Mouse (Mus musculus) frontal cortex, adult 2 months (tissue): ENCODE results near the gene Anapc4. TPM values are rescaled to one million over a fixed set of nuclear protein-coding genes. Genes with fewer than 3 reads are reported as not detected.

Experiments
- DNase-seq, 2 experiments: peaks; one replicate each; pipeline ENCODE4 v3.0.0; 2022; ENCODE audit warnings: low spot score in 1 of 2; ENCODE audit errors: extremely low spot score in 1 of 2
- polyA plus RNA-seq: library from polyadenylated mRNA; depleted of rRNA; stranded (reverse); fragments of >200 nt; gene quantifications from 2 replicates; pipeline ENCODE4 v1.2.3, GENCODE M21; 2012

Gene Anapc4
- polyA plus RNA-seq, 1 experiment, result 118 TPM

DNA sequence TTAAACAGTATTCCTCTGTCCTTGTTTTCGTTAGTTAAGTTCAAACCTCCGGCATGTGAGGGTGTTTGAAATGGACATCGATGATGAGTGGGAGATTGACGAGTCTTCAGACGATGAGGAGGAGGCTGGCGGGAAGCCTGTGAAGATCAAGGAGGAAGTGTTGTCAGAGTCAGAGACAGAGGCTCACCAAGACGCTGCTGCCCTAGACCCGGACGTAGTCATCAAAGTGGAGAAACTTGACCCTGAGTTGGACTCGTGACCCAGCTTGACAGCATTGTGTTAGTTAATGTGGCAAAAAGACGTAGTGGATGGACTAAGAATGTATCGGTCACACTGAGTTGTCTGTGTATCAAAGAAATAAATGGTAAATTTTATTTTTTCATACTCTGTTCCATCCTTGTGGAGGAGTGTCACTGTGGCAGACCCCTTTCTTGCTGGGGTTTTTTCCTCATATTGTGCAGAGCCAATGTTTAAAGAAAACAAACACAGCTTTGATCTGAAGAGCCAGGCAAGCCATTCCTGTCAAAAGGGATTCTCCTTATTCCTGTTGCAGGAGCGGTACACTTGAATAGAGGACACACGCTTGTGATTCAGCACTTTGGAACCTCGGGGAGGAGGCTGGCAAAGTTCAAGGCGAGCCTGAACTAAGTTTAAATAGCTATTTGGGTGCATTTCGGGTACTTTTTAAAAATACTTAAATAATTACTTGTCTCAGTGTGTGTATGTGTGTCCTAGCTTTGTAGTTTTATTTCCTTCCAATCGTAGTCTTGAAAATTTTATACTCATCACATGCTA, 32.7 kb downstream of the Anapc4 start:
- no peak for DNase-seq

DNA sequence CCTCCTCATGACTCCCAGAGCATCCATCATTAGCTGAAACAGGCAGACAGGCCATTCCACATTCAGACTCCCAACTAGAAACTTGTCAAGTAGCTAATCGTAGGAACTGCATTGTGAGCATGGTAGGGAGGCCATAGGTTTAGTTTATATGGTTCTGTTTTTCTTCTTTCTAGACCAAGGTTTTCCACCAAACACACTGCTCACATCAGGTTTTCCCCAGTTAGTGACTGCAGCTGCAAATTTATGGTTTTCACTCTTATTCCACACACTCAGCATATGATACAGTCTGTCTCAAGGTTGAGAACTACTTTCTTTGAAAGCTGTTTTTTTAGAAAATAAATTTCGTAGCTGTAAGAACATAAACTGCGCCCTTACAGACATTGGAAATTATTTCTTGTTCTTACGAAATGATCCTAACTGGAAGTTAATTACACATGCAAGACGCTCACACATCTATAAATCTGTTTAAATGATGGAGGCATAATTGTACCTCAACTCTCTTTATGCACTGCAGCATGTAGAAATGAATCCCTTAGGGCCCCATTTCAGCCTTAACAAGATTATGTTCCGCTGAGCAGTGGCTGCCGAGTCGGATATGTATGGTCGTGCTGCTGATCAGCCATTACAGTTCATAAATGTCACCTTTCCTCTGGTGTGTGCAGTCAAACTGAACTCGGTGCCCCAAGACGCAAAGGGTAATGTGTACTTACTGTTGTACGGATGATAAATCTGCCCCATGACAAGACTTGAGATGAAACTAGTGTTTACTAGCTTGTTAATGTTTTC, 35.3 kb downstream of the Anapc4 start:
- DNase-seq, result no peak

DNA sequence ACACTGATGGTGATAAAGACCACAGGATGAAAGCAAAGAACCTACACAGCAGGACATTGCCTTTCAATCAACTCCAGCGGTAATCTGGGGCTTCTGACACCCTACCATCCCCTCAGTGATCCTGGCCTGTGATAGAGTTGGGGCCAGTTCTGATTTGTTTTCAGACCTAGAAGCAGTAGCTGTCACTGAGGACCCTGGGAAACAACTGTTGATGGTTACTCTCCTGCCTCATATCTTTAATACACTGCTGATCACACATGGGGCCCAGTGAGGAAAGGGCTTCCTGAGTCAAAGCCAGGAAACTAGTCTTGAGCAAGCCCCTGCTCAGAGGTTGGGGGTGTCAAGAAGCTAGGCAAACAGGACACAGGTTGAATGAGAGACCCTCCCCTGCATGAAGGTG, 37.6 kb downstream of the Anapc4 start:
- DNase-seq, result no peak

DNA sequence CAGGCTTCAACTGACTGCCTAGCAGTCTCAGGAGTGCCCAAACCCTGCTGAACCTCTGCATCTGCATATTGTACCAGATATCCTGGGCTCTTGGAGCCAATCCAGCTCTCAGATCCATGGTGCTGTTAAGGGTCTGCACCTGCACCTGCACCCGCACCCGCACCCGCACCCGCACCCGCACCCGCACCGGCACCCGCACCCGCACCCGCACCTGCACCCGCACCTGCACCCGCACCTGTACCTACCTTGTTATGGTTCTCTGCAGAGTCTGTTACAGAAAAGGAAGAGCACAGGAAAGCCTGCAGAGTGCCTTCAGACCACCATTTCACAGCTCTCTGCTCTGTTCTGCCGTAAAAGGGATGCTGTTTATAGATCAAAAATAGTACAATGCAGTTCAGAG, 38.2 kb downstream of the Anapc4 start:
- no peak for DNase-seq

DNA sequence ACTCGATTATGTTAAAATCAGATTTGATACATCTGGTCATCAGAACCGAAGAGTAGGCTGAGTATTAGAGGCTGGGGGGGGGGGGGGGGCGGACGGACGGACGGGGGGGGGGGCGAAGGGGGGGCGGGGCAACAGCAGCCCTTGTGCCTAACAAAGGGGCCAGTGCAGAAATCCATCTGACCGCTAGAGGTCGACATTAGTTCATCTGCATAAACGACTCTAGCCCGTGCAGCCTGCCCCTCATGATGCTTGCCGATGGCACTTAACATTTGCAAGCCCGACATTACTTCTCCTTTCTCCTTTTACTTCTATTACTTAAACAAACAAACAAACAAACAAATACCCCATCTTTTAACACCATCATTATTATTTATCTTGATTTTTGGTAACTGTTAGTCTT, 45.0 kb downstream of the Anapc4 start:
- DNase-seq, result peak in 1 of 2 experiments; percentile 88

DNA sequence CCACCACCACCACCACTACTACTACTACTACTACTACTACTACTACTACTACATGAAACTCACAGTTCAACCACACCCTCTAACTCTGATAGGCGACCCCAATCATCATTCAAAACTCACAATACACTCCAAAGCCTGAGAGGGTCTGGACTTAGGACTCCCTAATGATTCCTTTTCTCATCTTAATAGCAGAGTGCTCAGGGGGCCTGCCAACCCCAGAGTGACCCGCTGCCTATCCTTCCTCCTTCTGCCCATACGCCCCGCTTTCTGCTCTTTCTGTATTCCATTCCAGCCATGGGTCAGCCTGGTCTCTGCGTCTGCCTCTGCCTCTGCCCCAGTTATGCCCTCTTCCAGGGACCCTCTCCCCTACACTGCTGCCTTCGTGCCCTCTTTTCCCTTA, 46.1 kb downstream of the Anapc4 start:
- no peak for DNase-seq

DNA sequence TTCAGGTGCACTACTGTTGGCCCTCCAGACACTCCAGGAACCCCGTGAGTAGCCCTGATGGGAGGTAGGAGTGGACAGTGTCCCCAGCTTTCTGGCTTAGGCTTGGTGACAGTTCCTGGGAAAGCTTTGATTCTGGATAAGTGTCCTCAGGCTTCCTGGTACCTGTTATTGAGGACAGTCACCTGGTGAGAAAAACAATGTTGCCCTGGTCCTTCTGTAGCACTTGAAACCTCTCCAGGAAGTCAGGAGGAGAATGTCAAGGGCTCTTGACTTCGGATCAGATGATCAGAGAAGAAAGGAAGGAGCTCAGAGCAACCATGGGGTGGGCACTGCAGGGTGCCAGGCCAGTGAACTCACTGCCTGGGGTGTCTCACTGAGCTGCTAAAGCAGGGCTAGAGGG, 48.6 kb downstream of the Anapc4 start:
- no peak for DNase-seq

DNA sequence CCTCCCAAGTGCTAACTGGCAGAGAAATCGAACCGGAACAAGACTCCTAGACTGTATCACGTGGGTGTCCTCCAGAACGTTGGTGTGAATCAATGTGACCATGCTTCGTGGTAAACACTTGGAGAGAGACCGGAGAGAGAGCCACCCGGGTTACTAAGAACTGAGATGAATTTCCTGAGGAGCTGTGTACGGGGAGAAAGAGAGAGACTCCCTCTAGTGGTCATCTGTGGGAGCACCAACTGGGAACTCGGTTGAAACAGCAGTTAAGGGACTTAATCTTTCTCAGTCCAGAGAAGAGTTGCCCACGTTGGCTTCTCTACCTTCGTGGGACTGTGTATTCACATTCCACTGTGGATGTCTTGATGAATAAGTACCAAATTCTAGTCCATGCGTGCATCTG, 53.3 kb downstream of the Anapc4 start:
- peak; percentile 37 to 81 for DNase-seq

DNA sequence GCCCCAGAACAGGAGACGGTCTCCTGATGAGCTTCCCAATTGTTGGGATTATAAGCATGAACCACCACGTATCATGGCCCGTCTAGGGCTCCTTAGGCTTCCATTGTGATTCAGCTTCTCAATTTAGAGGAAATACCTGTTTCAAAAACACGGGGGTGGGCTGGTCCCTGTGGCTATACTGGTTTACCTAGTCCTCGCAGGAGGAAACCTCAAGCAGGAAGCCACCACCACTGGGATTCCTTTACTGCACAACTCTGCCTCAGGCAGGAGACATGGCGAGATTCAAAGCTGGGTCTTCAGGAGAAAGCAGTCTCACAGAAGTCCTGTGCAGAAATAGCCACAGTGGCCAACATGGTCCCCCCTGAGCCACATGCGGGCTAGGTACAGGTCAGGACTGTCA, 56.1 kb downstream of the Anapc4 start:
- DNase-seq, result no peak

DNA sequence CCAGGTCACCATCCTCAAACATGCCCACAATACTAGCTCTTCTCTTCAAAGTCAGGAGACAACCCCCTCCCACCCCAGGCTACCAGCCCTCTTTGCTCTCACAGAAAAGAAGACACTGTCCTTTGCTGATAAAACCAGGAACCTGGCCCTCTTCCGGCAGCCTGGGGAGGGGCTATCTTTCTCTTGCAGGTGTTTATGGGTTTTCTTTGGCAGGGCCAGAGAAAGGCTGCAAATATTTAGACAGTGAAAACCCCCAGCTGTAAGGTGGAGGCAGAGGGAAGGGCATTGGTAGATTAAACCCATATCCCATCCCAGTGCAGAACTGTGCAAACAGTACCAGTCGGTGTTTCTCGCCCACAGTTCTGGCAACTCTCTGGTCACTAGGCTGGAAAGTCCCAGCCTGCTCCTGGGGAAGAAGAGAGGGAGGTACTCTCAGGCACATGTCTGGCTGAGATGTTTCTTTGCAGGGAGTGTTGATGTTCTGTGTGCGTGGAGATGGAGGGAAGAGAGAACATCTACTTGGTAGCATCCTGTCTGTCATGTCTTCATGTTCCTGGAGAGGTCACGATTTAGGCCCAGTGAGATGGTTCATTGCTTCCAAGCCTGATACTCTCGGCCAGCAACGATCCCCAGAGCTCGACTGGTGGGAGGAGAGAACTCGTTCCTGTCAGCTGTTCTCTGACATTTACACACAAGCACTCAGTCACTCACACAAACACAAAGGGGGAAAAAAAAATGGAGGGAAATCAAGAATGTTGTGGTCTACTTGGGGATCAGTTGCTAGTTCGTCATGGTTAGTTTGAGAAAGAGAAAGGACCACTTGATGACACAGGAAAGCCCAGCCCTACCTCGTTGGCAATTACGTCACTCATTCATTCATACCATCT, 58.4 kb downstream of the Anapc4 start:
- no peak for DNase-seq

DNA sequence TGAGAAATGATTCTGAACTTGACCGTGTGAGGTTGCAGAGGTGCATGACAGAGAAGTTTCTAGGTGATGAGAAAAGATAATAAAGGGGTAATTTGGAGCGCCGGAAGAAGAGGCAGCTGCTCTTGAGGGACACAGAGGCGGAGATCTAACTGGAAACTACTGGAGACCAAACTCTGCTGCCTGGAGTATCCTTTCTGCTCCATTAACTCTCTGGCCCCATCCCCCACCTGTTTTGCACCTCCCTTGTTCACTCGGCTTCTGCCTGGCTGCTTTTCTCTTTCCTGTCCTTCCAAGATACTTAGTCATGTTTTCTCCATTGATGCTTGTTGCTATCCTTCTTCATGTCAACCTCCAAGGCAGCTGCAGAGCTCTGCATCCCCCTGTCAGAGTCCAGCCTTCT, 60.1 kb downstream of the Anapc4 start:
- DNase-seq, result no peak

DNA sequence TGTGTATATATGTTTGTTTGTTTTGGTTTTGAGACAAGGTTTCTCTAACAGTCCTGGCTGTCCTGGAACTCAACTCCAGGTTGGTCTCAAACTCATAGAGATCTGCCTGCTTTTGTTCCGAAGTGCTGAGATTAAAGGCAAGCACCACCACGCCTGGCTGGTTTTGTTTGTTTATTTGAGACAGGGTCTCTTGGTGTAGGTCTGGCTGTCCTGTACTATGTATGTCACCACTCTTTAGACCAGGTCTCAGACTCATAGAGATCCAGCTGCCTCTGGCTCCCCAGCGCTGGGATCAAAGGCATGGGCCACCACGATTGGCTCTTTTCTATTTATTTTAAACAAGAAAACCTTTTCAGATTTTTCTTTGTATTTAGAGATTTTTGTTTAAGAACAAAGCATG, 70.4 kb downstream of the Anapc4 start:
- DNase-seq, result no peak

DNA sequence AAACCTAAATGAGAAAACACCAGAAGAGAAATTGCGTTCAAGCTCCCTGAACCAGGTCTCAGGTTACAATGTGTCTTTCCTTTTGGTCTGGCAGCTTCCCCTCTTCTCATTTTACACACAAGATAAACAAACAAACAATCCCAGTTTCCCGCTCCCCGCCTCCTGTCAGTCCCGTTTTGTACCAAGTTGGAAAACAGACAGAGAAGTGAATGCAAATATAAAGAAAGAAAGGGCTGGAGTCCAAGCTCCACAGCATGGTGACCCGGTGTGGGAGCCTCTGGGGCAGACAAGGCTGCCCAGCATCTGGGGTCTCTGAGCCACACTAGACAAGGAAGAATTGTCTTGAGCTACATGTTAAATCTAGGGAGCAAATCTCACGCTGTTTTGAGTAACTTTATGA, 70.9 kb downstream of the Anapc4 start:
- no peak for DNase-seq

DNA sequence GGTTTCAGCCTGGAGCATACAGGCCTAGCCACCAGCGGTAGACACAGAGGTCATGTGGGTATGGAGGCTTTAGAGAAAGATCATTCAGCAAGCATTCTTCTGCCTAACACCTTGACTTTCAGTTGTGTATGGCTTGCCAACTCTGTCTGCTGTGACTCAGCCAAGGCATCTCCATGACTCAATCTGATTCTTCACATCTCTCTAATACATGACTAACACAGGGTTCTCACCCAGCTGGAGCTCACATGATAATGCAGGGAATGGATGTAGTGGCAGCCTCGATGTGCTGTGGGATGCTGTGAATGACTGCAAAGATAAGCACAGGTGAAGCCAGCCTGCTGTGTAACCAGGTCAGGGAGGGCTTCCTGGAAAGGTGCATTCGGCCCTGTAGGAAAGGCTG, 74.4 kb downstream of the Anapc4 start:
- peak; percentile 36 to 49 for DNase-seq

DNA sequence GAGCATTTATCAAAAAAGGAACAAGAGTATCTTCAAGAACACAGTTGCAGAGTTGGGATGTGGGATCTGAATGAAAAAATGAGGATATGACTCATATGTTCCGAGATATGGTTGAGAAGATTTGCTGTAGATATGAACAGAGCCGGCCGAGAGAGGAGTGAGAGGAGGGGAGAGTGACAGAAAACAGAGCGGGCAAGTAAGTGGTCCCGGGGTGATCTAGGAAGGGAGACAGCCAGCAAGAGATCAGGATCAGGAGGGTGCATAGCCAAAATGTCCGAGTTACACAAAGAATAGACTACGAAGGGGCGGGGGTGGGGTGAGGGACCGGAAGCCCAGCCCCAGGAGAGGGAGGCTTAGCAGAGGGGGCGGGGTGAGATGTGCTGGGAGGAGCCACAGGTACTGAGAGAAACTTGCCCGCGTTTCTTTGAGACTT, 76.4 kb downstream of the Anapc4 start:
- peak in 1 of 2 experiments; percentile 48 for DNase-seq

DNA sequence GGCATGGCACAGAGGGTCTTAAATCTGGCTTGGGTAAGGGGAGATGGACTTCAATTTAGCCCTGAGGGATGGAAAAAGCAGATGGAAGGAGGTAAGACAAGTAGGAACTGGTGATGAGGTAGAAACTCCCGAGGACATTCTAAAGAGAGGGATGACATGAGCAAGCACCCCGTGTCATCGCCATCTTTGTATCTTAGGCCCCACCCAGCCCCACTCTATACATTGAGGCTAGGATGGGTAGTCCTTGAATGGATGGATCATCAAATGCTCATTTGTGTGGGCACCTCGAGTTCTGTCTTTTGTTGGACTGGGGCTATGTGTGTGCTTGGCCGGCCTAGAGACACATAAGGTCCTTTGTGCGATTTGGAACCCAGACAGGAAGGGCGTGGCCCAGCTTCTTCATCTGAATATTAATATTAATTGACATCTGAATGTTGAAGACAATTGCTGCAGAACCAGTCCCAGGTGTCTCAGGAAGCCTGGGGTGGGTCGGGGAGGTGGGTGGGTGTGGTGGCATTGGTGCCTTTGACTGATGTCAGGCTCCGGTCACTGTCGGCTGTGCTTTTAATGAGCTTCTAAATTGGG, 77.6 kb downstream of the Anapc4 start:
- DNase-seq, result no peak

DNA sequence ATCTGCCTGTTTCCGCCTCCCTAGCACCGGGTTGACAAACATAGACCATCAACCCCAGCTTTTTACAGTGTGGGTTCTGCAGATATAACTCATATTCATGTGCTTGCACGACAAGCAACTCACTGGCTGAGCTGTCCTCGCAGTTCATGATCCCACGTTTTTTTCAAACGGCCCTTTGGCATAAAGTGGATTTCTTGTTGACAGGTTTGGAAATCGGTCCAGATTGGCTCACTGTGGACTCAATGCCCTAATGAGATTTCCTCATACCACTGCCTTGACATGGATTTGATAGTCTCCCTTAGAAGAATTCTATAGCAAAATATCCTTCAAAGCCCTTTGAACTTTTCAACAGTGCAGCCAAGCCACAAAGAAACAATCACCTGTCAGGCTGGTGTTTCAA, 79.9 kb downstream of the Anapc4 start:
- no peak for DNase-seq

DNA sequence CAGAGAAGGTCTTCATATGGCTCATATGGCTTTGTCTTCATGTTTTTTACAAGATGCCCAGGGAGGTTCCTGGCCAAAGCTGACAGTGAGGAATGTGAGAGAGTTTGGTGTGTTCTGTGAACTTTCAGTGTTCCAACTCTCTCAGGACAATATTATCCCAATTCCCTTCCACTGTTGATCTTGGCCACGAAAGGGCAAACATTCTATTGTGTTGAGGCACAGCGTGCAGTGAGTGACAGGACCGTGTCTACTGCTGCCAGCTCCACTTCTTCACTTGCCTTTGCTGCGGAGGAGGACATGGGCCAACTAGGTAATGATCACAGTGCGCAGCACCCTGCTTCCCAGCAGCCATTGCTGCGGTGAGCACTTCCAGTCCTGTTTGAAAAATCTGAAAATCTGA, 82.4 kb downstream of the Anapc4 start:
- no peak for DNase-seq
